Mouse (Mus musculus): ENCODE results near the gene Pitpna. TPM values are rescaled to one million over a fixed set of nuclear protein-coding genes. Genes with fewer than 3 reads are reported as not detected.

Pitpna gene
- polyA plus RNA-seq, 1 experiment = 130 TPM

GRCm38 (mm10) chr11:75566276-75567196, 21.4 kb upstream of the Pitpna start:
- no peak for DNase-seq (ENCODE audit: low read depth)
- TF ChIP-seq POLR2A (IDR thresholded peaks at IDR 0.05; ENCODE audit: borderline replicate concordance, extremely low read depth, insufficient read depth, insufficient read length, poor library complexity, severe bottlenecking) (no peak), CTCF (IDR thresholded peaks at IDR 0.05; ENCODE audit: borderline replicate concordance, extremely low read depth, insufficient read depth, insufficient read length) (no peak)

DNA sequence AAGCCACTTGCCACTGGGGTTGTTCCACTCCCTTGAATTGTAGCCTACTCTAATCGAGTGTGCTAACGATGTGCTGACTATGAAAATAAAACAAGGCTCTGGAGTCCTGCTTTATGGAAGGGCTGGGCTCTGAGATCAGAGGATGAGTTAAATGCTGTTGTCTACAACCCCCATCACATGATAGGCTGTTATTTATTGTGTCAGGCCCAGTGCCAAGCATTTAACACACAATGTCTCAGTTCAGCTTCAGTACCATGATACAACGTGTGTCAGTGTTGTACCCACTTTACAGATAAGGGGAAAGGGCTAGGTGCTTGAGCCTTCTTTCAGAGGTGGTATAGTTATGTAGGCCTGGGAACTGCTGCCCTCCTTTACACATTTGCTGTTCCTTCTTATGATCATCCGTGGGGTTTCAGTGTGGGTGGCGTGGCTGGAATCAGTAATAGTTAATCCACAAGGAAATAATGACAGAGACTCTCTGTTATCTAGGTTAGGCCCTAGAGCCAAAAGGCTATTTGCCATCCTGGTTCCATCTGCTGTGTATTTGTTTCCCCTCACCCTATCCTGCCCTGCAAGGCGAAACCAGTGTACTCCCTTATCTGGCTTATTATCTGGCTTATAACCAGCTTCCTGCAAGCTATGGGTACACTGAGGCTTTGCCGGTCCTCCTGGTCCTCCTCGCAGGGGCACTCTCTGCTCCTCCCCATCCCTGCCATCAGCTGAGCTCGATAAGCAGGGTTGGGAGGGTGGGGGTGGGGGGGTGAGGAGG, 20.4 kb upstream of the Pitpna start:
- TF ChIP-seq CTCF (IDR thresholded peaks at IDR 0.05; ENCODE audit: borderline replicate concordance, extremely low read depth, insufficient read depth, insufficient read length) (no peak), POLR2A (IDR thresholded peaks at IDR 0.05; ENCODE audit: borderline replicate concordance, extremely low read depth, insufficient read depth, insufficient read length, poor library complexity, severe bottlenecking) (no peak)
- DNase-seq (ENCODE audit: low read depth) = no peak

GRCm38 (mm10) chr11:75568115-75568511, 19.8 kb upstream of the Pitpna start:
- DNase-seq (ENCODE audit: low read depth) = no peak
- TF ChIP-seq CTCF (IDR thresholded peaks at IDR 0.05; ENCODE audit: borderline replicate concordance, extremely low read depth, insufficient read depth, insufficient read length) = no peak
- no peak for TF ChIP-seq POLR2A (IDR thresholded peaks at IDR 0.05; ENCODE audit: borderline replicate concordance, extremely low read depth, insufficient read depth, insufficient read length, poor library complexity, severe bottlenecking)

DNA sequence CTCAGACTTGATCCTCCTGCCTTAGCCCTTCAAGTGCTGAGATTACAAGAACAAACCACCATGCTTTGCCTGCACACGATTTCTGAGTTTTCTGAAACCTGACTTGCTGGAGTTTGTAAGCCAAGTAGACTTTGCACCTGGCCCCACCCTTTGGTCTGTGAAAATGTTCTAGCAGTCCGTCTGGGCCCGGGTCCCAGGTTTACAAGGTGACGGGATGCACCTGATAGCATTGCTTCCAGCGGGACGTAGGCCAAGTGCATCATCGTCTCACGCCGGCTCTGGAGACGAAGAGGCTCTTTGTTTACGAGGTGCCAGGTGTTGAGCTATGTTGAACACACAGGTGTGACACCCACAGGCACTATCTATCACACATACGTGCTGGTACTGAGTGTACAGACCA, 18.9 kb upstream of the Pitpna start:
- TF ChIP-seq CTCF (IDR thresholded peaks at IDR 0.05; ENCODE audit: borderline replicate concordance, extremely low read depth, insufficient read depth, insufficient read length) = no peak
- DNase-seq (ENCODE audit: low read depth) = no peak

DNA sequence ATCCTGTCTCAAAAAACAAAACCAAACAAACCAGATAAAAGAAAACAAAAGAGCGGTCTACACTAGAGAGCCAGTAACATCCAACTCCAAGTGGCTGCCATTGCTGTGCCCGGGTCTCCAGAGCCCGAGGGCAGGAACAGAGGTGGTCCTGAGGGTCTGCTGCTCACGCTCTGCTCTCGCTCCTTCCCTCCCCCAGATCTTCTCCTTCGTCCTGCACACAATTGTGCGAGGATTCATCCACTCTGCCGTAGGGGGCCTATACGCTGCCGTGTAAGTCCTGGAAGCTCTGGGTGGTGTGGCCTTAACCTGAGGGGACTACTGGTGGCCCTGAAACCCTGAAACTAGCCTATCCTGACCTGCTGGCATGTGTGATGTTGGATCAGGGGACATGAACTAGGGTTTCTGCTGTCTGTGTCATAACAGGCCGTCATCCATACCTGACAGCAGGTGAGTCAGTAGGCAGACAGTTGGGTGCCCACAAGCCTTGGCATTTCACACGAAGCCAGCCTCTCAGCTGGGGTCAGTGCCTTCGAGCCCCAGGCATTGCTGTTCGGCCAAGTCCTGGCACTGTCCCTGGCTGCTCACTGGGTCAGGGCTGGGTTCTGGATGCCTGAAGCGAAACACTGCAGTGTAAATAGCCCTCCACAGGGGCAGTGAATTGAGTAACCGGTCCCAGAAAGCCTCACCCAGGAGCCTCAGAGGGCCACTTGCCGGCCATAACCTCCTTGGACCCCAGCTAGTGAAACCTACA, 17.3 kb upstream of the Pitpna start:
- TF ChIP-seq POLR2A (IDR thresholded peaks at IDR 0.05; ENCODE audit: borderline replicate concordance, extremely low read depth, insufficient read depth, insufficient read length, poor library complexity, severe bottlenecking) (no peak), CTCF (IDR thresholded peaks at IDR 0.05; ENCODE audit: borderline replicate concordance, extremely low read depth, insufficient read depth, insufficient read length) (no peak)
- DNase-seq (ENCODE audit: low read depth) = no peak

- no peak for TF ChIP-seq POLR2A (IDR thresholded peaks at IDR 0.05; ENCODE audit: borderline replicate concordance, extremely low read depth, insufficient read depth, insufficient read length, poor library complexity, severe bottlenecking)
- TF ChIP-seq CTCF (IDR thresholded peaks at IDR 0.05; ENCODE audit: borderline replicate concordance, extremely low read depth, insufficient read depth, insufficient read length) = no peak
- DNase-seq (ENCODE audit: low read depth) = no peak
Measured at GRCm38 (mm10) chr11:75571126-75571990, 16.5 kb upstream of the Pitpna start.

DNA sequence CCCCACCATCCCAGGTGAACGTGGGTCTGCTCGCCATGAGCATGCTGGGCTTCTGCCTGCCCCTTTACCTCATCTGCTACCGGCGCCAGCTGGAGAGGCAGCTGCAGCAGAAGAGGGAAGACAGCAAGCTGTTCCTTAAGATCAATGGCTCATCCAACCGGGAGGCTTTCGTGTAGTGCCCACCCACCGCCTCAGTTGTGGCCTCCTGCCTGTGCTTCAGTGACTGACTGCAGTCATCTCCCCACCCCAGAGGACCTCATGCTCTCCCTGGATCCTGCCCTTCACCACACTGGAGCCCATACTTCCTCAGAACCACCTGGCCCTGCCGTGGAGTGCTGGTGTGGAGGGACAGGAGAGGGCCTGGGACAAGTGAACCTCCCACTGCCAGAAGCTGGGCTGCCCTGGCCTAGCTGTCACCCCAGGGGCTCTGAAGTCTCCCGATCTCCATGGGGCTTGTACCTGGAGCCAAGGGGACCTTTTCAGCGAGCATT, 15.6 kb upstream of the Pitpna start:
- TF ChIP-seq CTCF (IDR thresholded peaks at IDR 0.05; ENCODE audit: borderline replicate concordance, extremely low read depth, insufficient read depth, insufficient read length) (no peak), POLR2A (IDR thresholded peaks at IDR 0.05; ENCODE audit: borderline replicate concordance, extremely low read depth, insufficient read depth, insufficient read length, poor library complexity, severe bottlenecking) (no peak)
- peak; percentile 52 for DNase-seq (ENCODE audit: low read depth)

DNA sequence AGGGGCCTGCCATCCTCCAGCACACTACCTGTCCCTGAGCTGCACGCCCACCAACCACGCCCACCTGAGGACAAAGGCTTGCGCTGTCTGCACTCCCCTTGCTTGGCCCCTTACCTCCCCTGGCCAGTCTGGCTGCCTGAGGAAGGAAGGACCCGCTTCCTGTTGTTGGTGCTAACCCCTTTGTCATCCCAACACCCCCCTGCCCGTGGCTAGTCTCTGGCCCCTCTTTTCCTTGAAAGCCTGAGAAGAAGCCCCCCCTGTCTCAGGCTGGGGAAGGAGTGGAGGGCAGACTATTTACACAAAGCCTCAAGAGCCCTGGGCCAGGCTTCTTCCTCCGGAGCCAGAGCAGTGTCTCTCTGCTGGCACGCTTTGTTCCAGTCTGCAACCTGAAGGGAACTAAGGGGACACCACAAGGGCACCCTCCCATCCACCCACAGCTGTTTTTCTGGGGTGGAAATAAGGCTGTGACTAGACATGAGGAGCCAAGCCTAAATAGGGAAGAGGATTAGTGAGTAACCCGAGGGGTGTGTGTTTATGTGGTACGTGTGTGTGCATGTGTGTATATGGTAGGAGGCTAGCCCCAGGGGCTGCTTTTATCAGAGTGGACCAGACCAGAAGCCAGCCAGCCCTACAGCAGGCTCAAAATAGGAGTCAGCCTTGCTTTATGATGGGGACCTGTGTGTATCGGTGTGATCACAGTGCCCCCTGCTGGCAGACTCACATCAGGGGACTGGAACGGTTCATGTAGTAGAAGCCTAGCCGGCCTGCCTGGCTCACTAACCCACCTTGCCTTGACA, 14.8 kb upstream of the Pitpna start:
- peak; percentile 97 for DNase-seq (ENCODE audit: low read depth)
- TF ChIP-seq CTCF (IDR thresholded peaks at IDR 0.05; ENCODE audit: borderline replicate concordance, extremely low read depth, insufficient read depth, insufficient read length) (peak; percentile 95), POLR2A (IDR thresholded peaks at IDR 0.05; ENCODE audit: borderline replicate concordance, extremely low read depth, insufficient read depth, insufficient read length, poor library complexity, severe bottlenecking) (no peak)

- no peak for TF ChIP-seq CTCF (IDR thresholded peaks at IDR 0.05; ENCODE audit: borderline replicate concordance, extremely low read depth, insufficient read depth, insufficient read length)
- no peak for TF ChIP-seq POLR2A (IDR thresholded peaks at IDR 0.05; ENCODE audit: borderline replicate concordance, extremely low read depth, insufficient read depth, insufficient read length, poor library complexity, severe bottlenecking)
- no peak for DNase-seq (ENCODE audit: low read depth)
Measured at GRCm38 (mm10) chr11:75574378-75575123, 13.3 kb upstream of the Pitpna start.
